Mouse (Mus musculus): ENCODE measurements around the gene Cryba2. TPM values are rescaled to one million over a fixed set of nuclear protein-coding genes. Genes with fewer than 3 reads are reported as not detected.

Gene Cryba2
- total RNA-seq, 2 experiments from 2014 or later: not detected

DNA sequence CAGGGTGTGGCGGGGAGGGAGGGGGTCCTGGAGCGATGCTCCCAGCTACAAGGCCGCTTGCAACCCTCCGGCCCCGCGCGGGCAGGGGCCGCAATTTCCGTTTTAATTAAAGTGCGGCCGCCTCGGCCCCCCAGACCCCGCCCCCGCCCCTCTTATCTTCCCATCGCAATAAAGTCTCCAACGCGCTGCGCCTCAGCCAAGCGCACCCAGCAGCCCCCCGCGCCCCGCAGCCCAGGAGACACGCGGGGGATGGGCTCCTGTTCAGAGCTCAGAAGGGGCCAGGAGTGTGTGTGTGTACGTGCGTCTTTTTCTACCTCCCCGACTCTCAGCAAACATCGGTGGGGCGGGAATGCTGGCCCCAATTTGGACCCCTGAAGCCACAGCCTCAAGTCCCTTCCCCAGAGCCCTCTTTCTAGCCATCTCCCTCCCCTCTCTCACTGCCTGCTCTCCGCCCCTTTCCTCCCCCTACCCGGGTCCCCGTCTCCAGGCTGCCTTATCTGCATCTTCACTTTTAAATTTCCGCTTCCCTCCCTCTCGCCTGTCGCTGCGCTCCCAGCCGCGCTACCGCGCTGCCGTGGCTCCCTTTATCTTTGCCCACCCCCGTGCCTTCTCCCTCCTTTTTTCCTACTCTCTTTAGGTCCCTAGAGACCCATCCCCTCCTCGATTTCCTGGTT is 7.4 kb downstream of the Cryba2 start, which contains the start of gene Fev:
Gene Fev (minus strand): TSS at position 51 of the 674 bp plus-strand sequence.
- DNase-seq: no peak
- intact Hi-C loops (cut with DNase I): no loop called here

DNA sequence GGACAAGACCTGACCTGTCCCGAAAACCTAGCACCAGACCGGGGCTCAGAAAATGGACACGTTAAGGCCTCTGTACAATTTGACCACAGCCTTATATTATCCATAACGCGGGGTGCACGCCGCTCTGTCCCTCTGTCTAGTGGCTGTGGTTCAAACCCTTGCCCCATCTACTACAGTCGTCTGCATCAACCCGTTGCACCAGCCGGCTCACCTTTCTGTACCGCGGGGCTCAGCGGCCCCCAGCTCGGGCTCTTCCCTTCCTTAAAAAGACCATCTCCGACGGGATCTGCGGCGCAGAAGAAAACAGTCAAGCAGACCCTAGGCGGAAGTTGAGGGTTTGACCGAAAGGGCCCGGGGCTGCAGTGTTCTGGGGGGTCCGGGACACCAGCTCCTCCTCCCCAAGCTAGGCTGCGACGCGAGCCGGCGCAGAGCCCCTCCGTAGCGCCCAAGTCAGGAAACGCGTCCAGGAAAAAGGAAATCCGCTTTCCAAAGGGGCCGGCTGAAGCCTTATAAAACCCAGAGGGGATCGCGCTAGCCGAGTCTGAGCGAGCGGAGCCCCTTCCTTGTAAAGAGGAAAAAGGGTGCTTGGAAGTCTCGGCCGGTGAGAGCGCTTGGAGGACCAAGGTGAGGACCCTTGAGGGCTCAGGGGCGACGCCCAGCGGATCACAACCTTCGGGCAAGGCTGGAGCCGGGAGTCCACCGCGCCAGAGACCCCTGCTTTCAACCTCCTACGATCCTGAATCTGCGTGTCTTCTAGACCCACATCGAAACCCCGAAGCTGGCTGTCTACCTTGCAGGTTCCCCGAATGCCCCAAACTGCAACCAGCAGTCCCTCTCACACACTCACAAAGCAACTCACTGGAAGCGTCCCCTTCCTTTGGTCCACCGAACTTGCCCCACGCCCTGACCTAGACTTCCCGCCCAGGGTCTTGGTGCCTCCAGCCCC is 8.5 kb downstream of the Cryba2 start:
- no peak for DNase-seq
- intact Hi-C loops (cut with DNase I): loop anchor here (5.0 kb wide), 1 partner anchor 133 kb away; no protein-coding TSS in a partner anchor

DNA sequence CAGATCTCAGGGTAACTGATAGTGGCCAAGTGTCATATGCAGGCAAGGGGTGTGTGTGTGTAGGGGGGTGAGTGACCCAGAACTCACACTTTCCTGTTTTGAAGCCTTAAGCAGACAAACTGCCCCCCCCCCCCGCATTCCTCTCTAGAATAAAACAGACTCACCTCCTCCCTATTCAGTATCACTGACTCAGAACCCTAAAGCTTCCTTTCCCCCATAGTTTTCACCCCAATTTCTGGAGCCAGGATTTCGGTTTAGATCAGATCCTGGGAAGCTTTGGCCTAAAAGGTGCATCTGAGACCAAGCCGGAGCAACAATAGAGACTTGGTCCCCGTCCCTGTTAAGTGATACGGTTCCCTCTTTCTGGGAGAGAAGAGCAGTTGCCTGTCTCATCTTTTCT is 9.5 kb downstream of the Cryba2 start:
- intact Hi-C loops (cut with DNase I): loop anchor here (2.0 to 5.0 kb wide), 2 partner anchors 17 to 134 kb away; no protein-coding TSS in a partner anchor
- DNase-seq: no peak

DNA sequence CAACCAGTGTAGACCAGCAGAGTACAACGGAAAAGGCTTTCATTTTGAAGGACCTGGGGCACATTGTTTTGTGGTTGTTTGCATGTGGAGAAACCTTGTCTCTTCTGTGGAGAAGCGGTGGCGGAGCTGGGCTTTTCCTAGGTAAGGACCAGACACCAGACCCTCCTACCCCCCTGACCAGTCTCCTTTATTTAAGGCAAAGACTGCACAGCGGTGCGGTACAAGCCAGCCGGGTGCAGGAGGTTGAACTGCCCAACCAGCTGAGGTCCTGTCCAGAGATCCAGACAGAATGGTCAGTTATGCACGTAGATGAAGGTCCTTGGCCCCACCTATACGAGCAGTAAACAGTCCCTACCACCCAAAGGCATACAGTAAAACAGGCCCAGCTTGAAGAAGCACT is 10.1 kb downstream of the Cryba2 start:
- DNase-seq: no peak
- intact Hi-C loops (cut with DNase I): loop anchor here (2.0 to 5.0 kb wide), 2 partner anchors 18 to 134 kb away; no protein-coding TSS in a partner anchor

- DNase-seq: no peak
Observed at GRCm38 (mm10) chr1:74882055-74882734, 10.7 kb downstream of the Cryba2 start.

GRCm38 (mm10) chr1:74880785-74881360 is 12.1 kb downstream of the Cryba2 start:
- DNase-seq: peak; percentile 62 to 77
- intact Hi-C loops (cut with DNase I): loop anchor here (5.0 kb wide), 1 partner anchor 136 kb away; no protein-coding TSS in a partner anchor

More at GRCm38 (mm10) chr1:74882055-74882734, 10.7 kb downstream of the Cryba2 start:
- intact Hi-C loops (cut with DNase I): loop anchor here (2.0 to 5.0 kb wide), 2 partner anchors 19 to 135 kb away; no protein-coding TSS in a partner anchor

- DNase-seq: no peak
Observed at GRCm38 (mm10) chr1:74877199-74877598, 15.7 kb downstream of the Cryba2 start.

DNA sequence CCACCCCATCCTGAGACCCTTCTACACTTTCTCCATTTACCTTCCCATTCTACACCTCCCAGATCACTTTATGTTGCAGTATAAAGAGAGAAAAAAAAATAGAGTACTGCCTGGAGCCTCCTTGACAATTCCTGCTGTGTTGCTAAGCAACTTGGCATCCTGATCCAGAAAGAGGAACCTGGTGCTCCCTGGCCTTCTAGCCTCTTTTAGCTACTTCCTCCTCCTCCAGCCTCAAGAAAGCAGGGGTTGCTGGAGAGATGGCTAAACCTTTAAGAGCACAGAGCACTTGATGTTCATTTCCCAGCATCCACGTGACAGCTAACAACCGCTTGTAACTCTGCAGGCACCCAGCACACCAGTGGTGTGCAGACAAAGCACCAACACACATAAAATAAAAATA is 20.7 kb downstream of the Cryba2 start:
- intact Hi-C loops (cut with DNase I): no loop called here
- DNase-seq: no peak

More at GRCm38 (mm10) chr1:74877199-74877598, 15.7 kb downstream of the Cryba2 start:
- intact Hi-C loops (cut with DNase I): no loop called here

DNA sequence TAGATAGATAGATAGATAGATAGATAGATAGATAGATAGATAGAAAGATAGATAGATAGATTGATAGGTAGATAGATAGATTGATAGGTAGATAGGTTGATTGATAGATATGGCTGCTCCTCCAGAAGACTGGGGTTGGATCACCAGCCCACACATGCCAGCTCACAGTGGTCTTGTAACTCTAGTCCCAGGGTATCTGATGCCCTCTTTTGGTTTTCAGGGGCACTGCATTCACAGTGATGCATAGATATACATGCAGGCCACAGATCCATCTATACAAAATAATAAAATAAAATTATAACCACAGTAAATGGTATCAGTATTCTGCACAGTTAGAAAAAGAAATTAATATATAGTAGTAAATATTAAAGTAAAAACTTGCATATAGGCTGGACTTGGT is 31.2 kb downstream of the Cryba2 start:
- DNase-seq: no peak
- intact Hi-C loops (cut with DNase I): no loop called here

DNA sequence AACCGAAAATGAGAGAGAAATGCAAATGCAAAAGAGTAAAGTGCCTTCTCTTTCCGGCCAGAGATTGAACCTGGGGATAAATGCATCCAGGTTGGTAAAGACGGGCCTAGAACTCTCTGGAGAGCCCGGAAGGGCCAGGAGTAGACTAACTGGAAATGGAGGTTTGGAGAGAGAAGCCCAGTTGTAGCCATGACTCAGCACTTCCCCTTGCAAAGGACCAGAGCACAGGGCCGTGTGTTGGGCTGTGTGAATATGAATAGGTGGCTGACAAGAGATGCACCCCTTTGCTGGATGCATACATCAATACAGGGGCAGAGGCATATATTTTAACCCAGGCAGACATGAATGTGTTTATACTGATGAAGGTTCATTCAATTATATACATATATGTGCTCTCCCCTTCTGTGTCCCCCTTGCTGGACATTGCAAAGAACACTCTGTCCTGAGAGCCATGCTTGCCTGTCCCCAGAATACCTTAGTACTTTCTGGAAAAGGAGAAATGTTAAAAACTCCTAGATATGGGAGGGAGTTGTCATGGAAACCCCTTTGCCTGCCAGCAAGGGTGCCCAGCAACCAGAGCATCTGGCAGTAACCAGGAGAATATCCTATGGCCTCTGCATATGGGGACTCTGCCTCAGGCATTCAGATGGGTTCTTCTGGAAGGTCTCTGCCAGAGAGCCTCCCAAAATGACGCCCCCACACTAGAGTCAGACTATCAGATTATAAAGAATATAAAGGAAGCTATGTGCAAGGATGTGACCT is 33.5 kb downstream of the Cryba2 start:
- no peak for DNase-seq
- intact Hi-C loops (cut with DNase I): no loop called here

DNA sequence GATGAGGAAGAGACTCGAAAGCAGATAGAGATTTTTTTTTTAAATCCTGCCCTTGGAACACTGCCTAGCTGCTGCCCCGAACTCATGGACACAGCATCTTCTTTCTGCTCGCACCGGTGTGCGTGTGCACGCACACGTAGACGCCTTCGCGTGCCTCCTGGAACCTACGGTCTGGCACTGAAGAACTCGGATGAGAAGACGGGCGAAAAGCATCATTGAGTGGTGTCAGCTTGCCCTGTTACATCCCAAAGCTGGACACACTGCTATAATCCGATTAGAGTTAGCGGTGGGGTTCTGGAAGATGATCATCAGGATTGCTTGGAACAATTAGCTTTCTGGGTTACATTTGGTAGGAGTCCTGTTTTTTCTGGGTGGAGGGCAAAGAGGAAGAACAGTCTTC is 34.1 kb downstream of the Cryba2 start:
- no peak for DNase-seq
- intact Hi-C loops (cut with DNase I): no loop called here

DNA sequence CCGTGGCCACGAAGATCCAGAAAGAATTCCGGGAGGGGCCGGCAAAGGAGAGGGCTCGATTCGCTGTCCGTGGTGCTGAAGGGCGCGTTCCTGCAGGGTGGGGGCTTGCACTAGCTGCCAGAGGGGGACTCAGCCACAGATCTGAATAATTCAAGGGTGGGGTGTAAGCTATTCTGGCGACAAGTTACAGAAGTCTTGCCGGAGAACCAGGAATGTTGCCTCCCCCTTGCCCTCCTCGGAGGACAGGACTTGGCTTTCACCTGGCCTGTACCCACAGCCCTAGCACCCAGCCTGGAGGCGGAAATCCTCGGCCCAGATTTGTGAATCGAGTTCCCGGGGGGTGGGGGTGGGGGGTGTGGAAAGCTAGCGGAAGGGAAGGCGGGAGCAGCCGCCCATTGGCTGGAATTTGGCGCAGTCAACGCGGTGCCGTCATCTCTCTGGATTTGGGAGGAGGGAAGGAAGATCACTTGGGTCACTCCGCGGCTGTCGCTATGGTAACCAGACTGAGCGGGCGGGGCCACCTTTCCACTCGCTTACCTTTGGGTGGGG is 34.7 kb downstream of the Cryba2 start:
- peak; percentile 50 to 67 for DNase-seq
- intact Hi-C loops (cut with DNase I): no loop called here

GRCm38 (mm10) chr1:74857677-74858076 is 35.3 kb downstream of the Cryba2 start:
- intact Hi-C loops (cut with DNase I): no loop called here
- DNase-seq: no peak

- DNase-seq: no peak
- intact Hi-C loops (cut with DNase I): no loop called here
Observed at GRCm38 (mm10) chr1:74857201-74857600, 35.7 kb downstream of the Cryba2 start.

DNA sequence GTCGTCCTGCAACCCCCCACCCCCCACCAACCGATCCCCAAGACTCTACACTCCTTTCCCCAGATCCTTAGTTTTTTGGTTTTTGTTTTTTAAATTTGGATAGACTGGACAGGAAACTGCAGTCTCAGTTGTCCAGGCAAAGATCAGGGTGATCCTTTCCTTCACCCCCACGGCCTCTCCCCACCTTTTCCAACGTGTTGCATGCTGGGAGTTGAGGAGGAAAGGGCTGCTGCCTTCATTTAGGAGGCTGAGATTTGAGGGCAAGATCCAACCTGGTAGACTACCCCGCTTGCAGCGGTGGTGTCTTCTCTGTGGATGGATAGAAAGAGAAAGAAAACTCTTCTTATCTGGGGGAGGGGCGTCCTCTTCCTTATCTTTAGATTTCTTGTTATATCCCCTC is 36.2 kb downstream of the Cryba2 start:
- DNase-seq: no peak
- intact Hi-C loops (cut with DNase I): no loop called here

DNA sequence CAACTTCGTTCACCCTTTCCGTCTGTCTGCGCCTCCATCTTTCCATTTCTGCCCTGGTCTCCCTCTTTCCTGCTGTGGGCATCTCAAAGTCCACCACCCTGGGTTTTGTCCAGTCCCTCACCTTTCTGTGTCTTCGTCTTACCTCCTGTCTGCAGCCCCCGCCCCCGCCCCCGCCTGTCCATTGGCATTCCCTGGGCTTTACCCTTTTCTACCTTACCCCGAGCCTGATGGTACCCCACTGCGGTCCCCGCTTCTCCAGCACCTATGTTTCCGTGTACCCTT is 36.6 kb downstream of the Cryba2 start:
- intact Hi-C loops (cut with DNase I): no loop called here
- DNase-seq: no peak

GRCm38 (mm10) chr1:74855651-74856438 is 37.1 kb downstream of the Cryba2 start:
- intact Hi-C loops (cut with DNase I): no loop called here
- no peak for DNase-seq

- intact Hi-C loops (cut with DNase I): no loop called here
- no peak for DNase-seq
Observed at GRCm38 (mm10) chr1:74855156-74855555, 37.8 kb downstream of the Cryba2 start.

All from heart, postnatal 36 days (tissue).